Mouse (Mus musculus) forebrain, embryonic 14.5 days (tissue): Measurements from ENCODE around the gene Erc2. TPM values are rescaled to one million over a fixed set of nuclear protein-coding genes. Genes with fewer than 3 reads are reported as not detected.

Source experiments
- ATAC-seq: fragments of 200-750 bp; cut with Nextera tagmentation; 2 replicates; pipeline ENCODE4 v1.8.0; 2017; ENCODE audit warnings: mild to moderate bottlenecking, moderate library complexity
- DNase-seq: peaks from one replicate; pipeline ENCODE4 v3.0.0-alpha.2; 2015; ENCODE audit warnings: low spot score
- H3K27ac ChIP-seq: fragments of 300-500 bp; sonication (generic); 2 replicates; pipeline ENCODE4 v1.5.1; 2014; ENCODE audit warnings: low read depth, mild to moderate bottlenecking, control low read depth, low read length, moderate library complexity
- H3K27me3 ChIP-seq: fragments of 300-500 bp; sonication (generic); replicated peaks from 2 replicates; pipeline ENCODE4 v1.6.1; 2014; ENCODE audit warnings: low read length, control low read depth, mixed read lengths; ENCODE audit not compliant: control insufficient read depth, insufficient read depth
- H3K36me3 ChIP-seq: fragments of 300-500 bp; sonication (generic); 2 replicates; pipeline ENCODE4 v1.6.1; 2014; ENCODE audit warnings: low read length, control low read depth; ENCODE audit not compliant: control insufficient read depth, insufficient read depth
- H3K4me1 ChIP-seq: fragments of 300-500 bp; sonication (generic); 2 replicates; pipeline ENCODE4 v1.6.1; 2014; ENCODE audit warnings: antibody characterized with exemption, low read length, control low read depth; ENCODE audit not compliant: control insufficient read depth, insufficient read depth
- H3K4me2 ChIP-seq: fragments of 300-500 bp; sonication (generic); 2 replicates; pipeline ENCODE4 v1.6.1; 2014; ENCODE audit warnings: mild to moderate bottlenecking, control low read depth, low read length
- H3K4me3 ChIP-seq: fragments of 300-500 bp; sonication (generic); 2 replicates; pipeline ENCODE4 v1.5.1; 2014; ENCODE audit warnings: low read depth, low read length, control low read depth
- H3K9ac ChIP-seq: fragments of 300-500 bp; sonication (generic); 2 replicates; pipeline ENCODE4 v1.6.1; 2014; ENCODE audit warnings: mild to moderate bottlenecking, low read length, control low read depth, moderate library complexity
- H3K9me3 ChIP-seq: fragments of 300-500 bp; sonication (generic); replicated peaks from 2 replicates; pipeline ENCODE4 v1.6.1; 2016; ENCODE audit warnings: low read length, control low read depth, mixed read lengths; ENCODE audit not compliant: control insufficient read depth
- WGBS: fragments of 180-500 bp; shearing (Covaris S2); extraction: QIAGEN DNeasy Blood & Tissue Kit; methylation state at CpG from one replicate; pipeline ENCODE4 v1.1.7; 2014; 5-methylcytosine and 5-hydroxymethylcytosine counted together
- polyA plus RNA-seq: library from polyadenylated mRNA; unstranded; fragments of >200 nt; fragmentation: Nextera tagmentation; extraction: Ambion mirVana; gene quantifications from 2 replicates; pipeline ENCODE4 v1.2.1, GENCODE M21; 2014

The Erc2 gene
- polyA plus RNA-seq, 1 experiment from 2014 or later: 40.6 TPM

- no peak overlapping the region for H3K27ac ChIP-seq
- H3K9me3 ChIP-seq: no peaks in the 10 kb centered on the region
- H3K4me1 ChIP-seq: peaks cover 33% of the 10 kb centered on the region
- DNase-seq: peak; percentile 27
- H3K36me3 ChIP-seq: no peaks in the 10 kb centered on the region
- H3K4me3 ChIP-seq: peak overlapping the region; percentile 53
- peak overlapping the region; percentile 93 for H3K4me2 ChIP-seq
- H3K9ac ChIP-seq: peak overlapping the region; percentile 71; the same call in 1 of the 2 replicates
- H3K27me3 ChIP-seq: peaks cover 39% of the 10 kb centered on the region
- no peak for ATAC-seq
- 2% methylated on average over 15 of the region's 15 CpGs for WGBS
Observed at GRCm38 (mm10) chr14:28507011-28507410, 884.8 kb downstream of the Erc2 start.

GRCm38 (mm10) chr14:28507471-28507870 lies 885.2 kb downstream of the Erc2 start:
- peaks cover 33% of the 10 kb centered on the region for H3K4me1 ChIP-seq
- no peak overlapping the region for H3K27ac ChIP-seq
- ATAC-seq (peak; percentile 27; the same call in 1 of the 2 replicates), DNase-seq (peak; percentile 80)
- H3K9ac ChIP-seq: peak overlapping the region; percentile 71; the same call in 1 of the 2 replicates
- WGBS: 2% methylated on average over 18 of the region's 18 CpGs
- H3K9me3 ChIP-seq: no peaks in the 10 kb centered on the region
- peak overlapping the region; percentile 53 for H3K4me3 ChIP-seq
- peaks cover 42% of the 10 kb centered on the region for H3K27me3 ChIP-seq
- H3K36me3 ChIP-seq: no peaks in the 10 kb centered on the region
- peak overlapping the region; percentile 93 for H3K4me2 ChIP-seq

GRCm38 (mm10) chr14:28508288-28509258 lies 886.3 kb downstream of the Erc2 start:
- no peak for ATAC-seq

GRCm38 (mm10) chr14:28509441-28510340 lies 887.5 kb downstream of the Erc2 start:
- under 1% methylated on average over 47 of the region's 47 CpGs for WGBS
- DNase-seq (peak; percentile 44), ATAC-seq (no peak; the same call in 1 of the 2 replicates)
- H3K4me1 ChIP-seq: peaks cover 33% of the 10 kb centered on the region; the same call in 1 of the 2 replicates
- peak overlapping the region; percentile 34 for H3K4me3 ChIP-seq
- H3K4me2 ChIP-seq: peak overlapping the region; percentile 93
- H3K27me3 ChIP-seq: peaks cover 39% of the 10 kb centered on the region
- peak overlapping the region; percentile 63 for H3K9ac ChIP-seq
- H3K27ac ChIP-seq: peak overlapping the region; percentile 33; the same call in 1 of the 2 replicates
- H3K36me3 ChIP-seq: no peaks in the 10 kb centered on the region
- no peaks in the 10 kb centered on the region for H3K9me3 ChIP-seq

More at GRCm38 (mm10) chr14:28508288-28509258, 886.3 kb downstream of the Erc2 start:
- peak overlapping the region; percentile 63 for H3K9ac ChIP-seq
- no peak overlapping the region for H3K27ac ChIP-seq
- H3K4me3 ChIP-seq: peak overlapping the region; percentile 34
- H3K4me2 ChIP-seq: peak overlapping the region; percentile 93
- H3K36me3 ChIP-seq: no peaks in the 10 kb centered on the region
- peaks cover 43% of the 10 kb centered on the region for H3K27me3 ChIP-seq
- peaks cover 38% of the 10 kb centered on the region for H3K4me1 ChIP-seq
- DNase-seq: peak; percentile 46
- 16% methylated on average over 27 of the region's 27 CpGs for WGBS
- no peaks in the 10 kb centered on the region for H3K9me3 ChIP-seq

GRCm38 (mm10) chr14:28510341-28511028 lies 888.3 kb downstream of the Erc2 start:
- peak overlapping the region; percentile 93 for H3K4me2 ChIP-seq
- H3K36me3 ChIP-seq: no peaks in the 10 kb centered on the region
- H3K27ac ChIP-seq: 0 out of 2 replicates have a peak overlapping the region, but pooled peaks have one; percentile 33
- peak; percentile 40 for DNase-seq
- peak overlapping the region; percentile 63 for H3K9ac ChIP-seq
- peaks cover 39% of the 10 kb centered on the region for H3K27me3 ChIP-seq
- WGBS: under 1% methylated on average over 29 of the region's 29 CpGs
- no peaks in the 10 kb centered on the region for H3K9me3 ChIP-seq
- no peak for ATAC-seq
- H3K4me3 ChIP-seq: peak overlapping the region; percentile 34
- H3K4me1 ChIP-seq: peaks cover 33% of the 10 kb centered on the region; the same call in 1 of the 2 replicates

GRCm38 (mm10) chr14:28511029-28511651 lies 888.9 kb downstream of the Erc2 start:
- DNase-seq (peak; percentile 39), ATAC-seq (no peak)
- under 1% methylated on average over 38 of the region's 41 CpGs for WGBS
- H3K36me3 ChIP-seq: no peaks in the 10 kb centered on the region
- H3K4me1 ChIP-seq: peaks cover 33% of the 10 kb centered on the region; the same call in 1 of the 2 replicates
- H3K9me3 ChIP-seq: no peaks in the 10 kb centered on the region
- H3K9ac ChIP-seq: peak overlapping the region; percentile 63
- H3K27ac ChIP-seq: no peak overlapping the region
- H3K27me3 ChIP-seq: peaks cover 40% of the 10 kb centered on the region
- peak overlapping the region; percentile 34 for H3K4me3 ChIP-seq
- peak overlapping the region; percentile 93 for H3K4me2 ChIP-seq

- DNase-seq (no peak), ATAC-seq (no peak)
- Histone ChIP-seq H3K4me1 (peaks cover 30% of the 10 kb centered on the region), H3K27ac (no peak overlapping the region), H3K4me3 (no peak overlapping the region), H3K27me3 (peaks cover 38% of the 10 kb centered on the region), H3K9ac (no peak overlapping the region), H3K4me2 (no peak overlapping the region), H3K9me3 (no peaks in the 10 kb centered on the region), H3K36me3 (no peaks in the 10 kb centered on the region)
- 77% methylated on average over 5 of the region's 5 CpGs for WGBS
Observed at GRCm38 (mm10) chr14:28512805-28513590, 890.8 kb downstream of the Erc2 start.
